Mouse (Mus musculus) CH12.LX (cell line): Measurements from ENCODE around the gene Hmox1.

Source experiments
- CTCF ChIP-seq, 2 experiments: IDR thresholded peaks in 1 of 2; conservative IDR thresholded peaks in 1 of 2; 2 replicates each; pipeline ENCODE4 v1.5.1; 2011 to 2012; ENCODE audit warnings: low read depth in 2 of 2, low read length in 2 of 2, improper control_type of control experiment in 1 of 2, inconsistent platforms in 1 of 2, mild to moderate bottlenecking in 1 of 2, moderate library complexity in 1 of 2
- E2F4 ChIP-seq: IDR thresholded peaks from 2 replicates; pipeline ENCODE4 v1.6.1; 2011; ENCODE audit warnings: low read depth, low read length, improper control_type of control experiment; ENCODE audit not compliant: insufficient replicate concordance
- ETS1 ChIP-seq: conservative IDR thresholded peaks from 2 replicates; pipeline ENCODE4 v1.6.1; 2012; ENCODE audit warnings: low read depth, mild to moderate bottlenecking, inconsistent platforms, low read length, improper control_type of control experiment, moderate library complexity
- HCFC1 ChIP-seq: IDR thresholded peaks from 2 replicates; pipeline ENCODE4 v1.6.1; 2012; ENCODE audit warnings: low read depth, mild to moderate bottlenecking, inconsistent platforms, low read length, improper control_type of control experiment
- MEF2A ChIP-seq: IDR thresholded peaks from 2 replicates; pipeline ENCODE4 v1.6.1; 2014; ENCODE audit warnings: low read depth, mild to moderate bottlenecking, inconsistent platforms, low read length, improper control_type of control experiment, borderline replicate concordance
- NRF1 ChIP-seq: IDR thresholded peaks from 2 replicates; pipeline ENCODE4 v1.6.1; 2014; ENCODE audit warnings: low read depth, mild to moderate bottlenecking, inconsistent platforms, low read length, improper control_type of control experiment, moderate library complexity
- POLR2A ChIP-seq: IDR thresholded peaks from 2 replicates; pipeline ENCODE4 v1.6.1; 2011; ENCODE audit warnings: low read depth, mild to moderate bottlenecking, improper control_type of control experiment, low read length
- USF1 ChIP-seq: IDR thresholded peaks from 2 replicates; pipeline ENCODE4 v1.6.1; 2014; ENCODE audit warnings: low read depth, mild to moderate bottlenecking, inconsistent platforms, low read length, improper control_type of control experiment
- ZNF384 ChIP-seq: IDR thresholded peaks from 2 replicates; pipeline ENCODE4 v1.6.1; 2012; ENCODE audit warnings: low read depth, low read length, improper control_type of control experiment, inconsistent platforms

GRCm38 (mm10) chr8:75127406-75127805 lies 34.0 kb downstream of the Hmox1 start:
- TF ChIP-seq E2F4 (no peak), POLR2A (no peak), CTCF (conservative IDR thresholded peaks at IDR 0.05 in 1 of 2, IDR thresholded peaks at IDR 0.05 in 1 of 2; ENCODE audit: low read depth in 2 of 2, low read length in 2 of 2) (no peak), USF1 (no peak), ETS1 (no peak), MEF2A (no peak), HCFC1 (no peak), ZNF384 (no peak), NRF1 (no peak)
